Mouse (Mus musculus) liver, postnatal 0 days (tissue): ENCODE results near the gene Gramd1a. TPM values are rescaled to one million over a fixed set of nuclear protein-coding genes. Genes with fewer than 3 reads are reported as not detected.

Experiments
- ATAC-seq: fragments of 200-750 bp; cut with Nextera tagmentation; 2 replicates; pipeline ENCODE4 v1.8.0; 2017; ENCODE audit warnings: mild to moderate bottlenecking, moderate library complexity
- DNase-seq: peaks from one replicate; pipeline ENCODE4 v3.0.0-alpha.2; 2016
- H3K27ac ChIP-seq: fragments of 300-500 bp; sonication (generic); 2 replicates; pipeline ENCODE4 v1.5.1; 2014; ENCODE audit warnings: antibody characterized with exemption, moderate library complexity, mild to moderate bottlenecking, low read depth
- H3K27me3 ChIP-seq: fragments of 300-500 bp; sonication (generic); 2 replicates; pipeline ENCODE4 v1.6.1; 2014; ENCODE audit warnings: low read length, control low read depth, mixed read lengths; ENCODE audit not compliant: insufficient read depth
- H3K36me3 ChIP-seq: fragments of 300-500 bp; sonication (generic); replicated peaks from 2 replicates; pipeline ENCODE4 v1.6.1; 2014; ENCODE audit warnings: mild to moderate bottlenecking, control low read depth, low read length, moderate library complexity, mixed read lengths; ENCODE audit not compliant: insufficient read depth
- H3K4me1 ChIP-seq: fragments of 300-500 bp; sonication (generic); 2 replicates; pipeline ENCODE4 v1.6.1; 2014; ENCODE audit warnings: antibody characterized with exemption, mild to moderate bottlenecking, control low read depth; ENCODE audit not compliant: insufficient read depth
- H3K4me2 ChIP-seq: fragments of 300-500 bp; sonication (generic); 2 replicates; pipeline ENCODE4 v1.6.1; 2014; ENCODE audit warnings: low read depth, mild to moderate bottlenecking, low read length, moderate library complexity, mixed read lengths
- H3K4me3 ChIP-seq: fragments of 300-500 bp; sonication (generic); 2 replicates; pipeline ENCODE4 v1.5.1; 2014; ENCODE audit warnings: low read depth, low read length
- H3K9ac ChIP-seq: fragments of 300-500 bp; sonication (generic); replicated peaks from 2 replicates; pipeline ENCODE4 v1.6.1; 2014; ENCODE audit warnings: mild to moderate bottlenecking, moderate library complexity
- H3K9me3 ChIP-seq: fragments of 300-500 bp; sonication (generic); 2 replicates; pipeline ENCODE4 v1.6.1; 2016; ENCODE audit warnings: mild to moderate bottlenecking, control low read depth, low read length, mixed read lengths
- CTCF ChIP-seq: sonication (generic); IDR thresholded peaks from 2 replicates; pipeline ENCODE4 v1.5.1; 2016; ENCODE audit warnings: antibody characterized with exemption, low read depth
- EP300 ChIP-seq: IDR thresholded peaks from 2 replicates; pipeline ENCODE4 v1.6.1; 2016; ENCODE audit warnings: antibody characterized with exemption, low read depth, mild to moderate bottlenecking
- WGBS: fragments of 180-500 bp; shearing (Covaris S2); extraction: QIAGEN DNeasy Blood & Tissue Kit; methylation state at CpG from one replicate; pipeline ENCODE4 v1.1.7; 2014; ENCODE audit not compliant: insufficient replicate concordance; 5-methylcytosine and 5-hydroxymethylcytosine counted together
- polyA plus RNA-seq: library from polyadenylated mRNA; unstranded; fragments of >200 nt; fragmentation: Nextera tagmentation; extraction: Ambion mirVana; gene quantifications from 2 replicates; pipeline ENCODE4 v1.2.1, GENCODE M21; 2015

Gene Gramd1a
- polyA plus RNA-seq, 1 experiment from 2014 or later = 8.9 TPM

DNA sequence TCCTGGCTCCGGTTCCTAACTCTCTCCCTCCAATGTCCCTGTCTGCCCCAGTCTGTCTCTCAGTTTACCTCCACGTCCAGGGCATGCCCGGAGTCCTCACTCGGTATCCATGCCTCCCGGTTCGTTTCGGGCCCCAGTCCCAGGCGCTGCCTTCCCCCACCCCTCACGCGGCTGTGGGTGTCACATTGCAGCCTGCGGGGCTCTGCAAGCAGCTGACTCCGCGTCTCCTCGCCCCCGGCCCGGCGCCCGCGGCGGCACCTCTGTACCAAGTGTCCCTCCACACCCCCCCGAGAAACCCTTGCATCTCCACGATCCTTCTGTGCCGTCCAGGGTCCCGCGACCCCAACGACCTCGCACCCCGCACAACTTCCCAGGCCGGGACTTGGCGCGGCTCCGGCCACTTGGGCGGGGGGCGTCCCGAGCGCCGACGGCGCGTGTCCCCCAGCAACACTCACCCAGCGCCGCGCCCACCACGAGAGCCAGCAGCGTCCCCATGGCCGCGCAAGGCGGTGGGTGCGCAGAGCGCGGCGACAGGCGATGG is 29.4 kb downstream of the Gramd1a start:
- DNase-seq (no peak), ATAC-seq (0 out of 2 replicates have a peak, but pooled peaks have one; percentile 10)
- no peak overlapping the region for H3K27ac ChIP-seq
- H3K4me3 ChIP-seq = peak overlapping the region; percentile 47
- H3K9me3 ChIP-seq = no peaks in the 10 kb centered on the region
- WGBS = 3% methylated on average over 43 of the region's 53 CpGs
- peak overlapping the region; percentile 51 for H3K9ac ChIP-seq
- H3K36me3 ChIP-seq = peaks cover 18% of the 10 kb centered on the region
- peak overlapping the region; percentile 78 for H3K4me2 ChIP-seq
- TF ChIP-seq EP300 = no peak
- TF ChIP-seq CTCF = no peak
- peaks cover 30% of the 10 kb centered on the region for H3K27me3 ChIP-seq
- H3K4me1 ChIP-seq = peaks cover 11% of the 10 kb centered on the region; the same call in 1 of the 2 replicates

DNA sequence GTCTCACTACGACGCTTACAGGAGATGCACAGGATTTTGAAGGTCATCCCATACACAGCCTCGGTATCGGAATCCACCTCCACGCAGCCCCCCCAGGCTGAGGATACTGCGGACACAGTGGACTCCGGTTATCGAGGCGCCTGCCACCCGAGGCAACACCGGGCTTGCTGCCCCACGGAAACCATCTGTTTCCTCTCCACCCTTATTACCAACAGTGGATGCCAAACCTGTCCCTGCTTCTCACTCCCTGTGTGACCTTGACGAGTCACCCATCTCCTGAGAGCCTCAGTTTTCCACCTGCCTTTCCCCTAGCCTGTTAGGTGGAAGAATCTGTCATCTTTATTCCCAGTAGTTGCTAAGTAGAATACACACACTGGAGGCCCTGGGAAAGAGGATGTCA is 30.6 kb downstream of the Gramd1a start:
- Histone ChIP-seq H3K4me2 (no peak overlapping the region), H3K9me3 (no peaks in the 10 kb centered on the region), H3K4me1 (peaks cover 11% of the 10 kb centered on the region; the same call in 1 of the 2 replicates), H3K36me3 (peaks cover 9% of the 10 kb centered on the region), H3K27me3 (peaks cover 30% of the 10 kb centered on the region), H3K4me3 (no peak overlapping the region), H3K9ac (no peak overlapping the region), H3K27ac (no peak overlapping the region)
- TF ChIP-seq EP300 = no peak
- TF ChIP-seq CTCF = no peak
- ATAC-seq (no peak), DNase-seq (no peak)
- WGBS = 46% methylated on average over 13 of the region's 13 CpGs

DNA sequence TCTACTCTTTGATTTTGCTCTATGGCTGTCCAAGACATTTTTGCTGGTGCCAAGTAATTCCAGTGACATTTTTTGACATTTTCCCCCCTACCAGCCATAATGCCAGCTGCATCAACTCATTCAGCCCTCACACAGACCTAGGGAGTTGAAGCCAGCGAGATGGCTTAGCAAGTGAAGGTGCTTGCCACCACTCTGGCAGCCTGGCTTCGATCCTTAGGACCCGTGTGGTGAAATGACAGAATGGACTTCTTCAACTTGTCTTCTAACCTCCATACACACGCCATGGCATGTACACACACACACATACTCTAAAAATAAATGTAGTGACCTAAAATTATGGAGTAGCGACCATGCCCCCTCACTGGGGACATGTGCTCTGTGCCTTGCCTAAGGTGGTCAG is 31.3 kb downstream of the Gramd1a start:
- DNase-seq = no peak
- H3K9me3 ChIP-seq = no peaks in the 10 kb centered on the region
- no peak for ATAC-seq
- H3K4me2 ChIP-seq = no peak overlapping the region
- H3K27ac ChIP-seq = no peak overlapping the region
- 73% methylated on average over 5 of the region's 5 CpGs for WGBS
- no peak overlapping the region for H3K9ac ChIP-seq
- TF ChIP-seq CTCF (no peak), EP300 (no peak)
- no peak overlapping the region for H3K4me3 ChIP-seq
- H3K27me3 ChIP-seq = peaks cover 30% of the 10 kb centered on the region
- peaks cover 11% of the 10 kb centered on the region; the same call in 1 of the 2 replicates for H3K4me1 ChIP-seq
- peaks cover 2% of the 10 kb centered on the region for H3K36me3 ChIP-seq

DNA sequence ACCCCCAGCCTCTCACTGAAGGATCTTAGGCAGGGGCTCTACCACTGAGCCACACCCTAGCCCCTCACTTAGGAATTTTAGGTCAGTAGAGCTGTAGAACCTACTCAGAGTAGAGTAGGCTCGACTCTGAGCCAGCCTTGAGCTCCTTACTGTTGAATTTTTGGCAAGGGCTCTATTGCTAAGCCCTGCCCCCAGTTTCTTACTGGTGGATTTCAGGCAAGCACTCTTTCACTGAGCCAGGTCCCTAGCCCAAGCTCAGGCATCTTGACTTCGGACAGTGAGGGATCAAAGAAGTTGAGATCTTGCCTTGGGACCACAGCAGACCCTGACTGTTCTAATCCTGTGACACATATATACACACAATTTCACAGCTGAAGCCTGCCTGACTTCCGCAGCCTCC is 32.0 kb downstream of the Gramd1a start:
- Histone ChIP-seq H3K27ac (no peak overlapping the region), H3K4me3 (no peak overlapping the region), H3K36me3 (no peaks in the 10 kb centered on the region), H3K4me2 (no peak overlapping the region), H3K4me1 (peaks cover 11% of the 10 kb centered on the region; the same call in 1 of the 2 replicates), H3K27me3 (peaks cover 30% of the 10 kb centered on the region), H3K9me3 (no peaks in the 10 kb centered on the region), H3K9ac (no peak overlapping the region)
- no peak for ATAC-seq
- 74% methylated on average over 3 of the region's 3 CpGs for WGBS
- no peak for DNase-seq
- no peak for TF ChIP-seq CTCF
- TF ChIP-seq EP300 = no peak

DNA sequence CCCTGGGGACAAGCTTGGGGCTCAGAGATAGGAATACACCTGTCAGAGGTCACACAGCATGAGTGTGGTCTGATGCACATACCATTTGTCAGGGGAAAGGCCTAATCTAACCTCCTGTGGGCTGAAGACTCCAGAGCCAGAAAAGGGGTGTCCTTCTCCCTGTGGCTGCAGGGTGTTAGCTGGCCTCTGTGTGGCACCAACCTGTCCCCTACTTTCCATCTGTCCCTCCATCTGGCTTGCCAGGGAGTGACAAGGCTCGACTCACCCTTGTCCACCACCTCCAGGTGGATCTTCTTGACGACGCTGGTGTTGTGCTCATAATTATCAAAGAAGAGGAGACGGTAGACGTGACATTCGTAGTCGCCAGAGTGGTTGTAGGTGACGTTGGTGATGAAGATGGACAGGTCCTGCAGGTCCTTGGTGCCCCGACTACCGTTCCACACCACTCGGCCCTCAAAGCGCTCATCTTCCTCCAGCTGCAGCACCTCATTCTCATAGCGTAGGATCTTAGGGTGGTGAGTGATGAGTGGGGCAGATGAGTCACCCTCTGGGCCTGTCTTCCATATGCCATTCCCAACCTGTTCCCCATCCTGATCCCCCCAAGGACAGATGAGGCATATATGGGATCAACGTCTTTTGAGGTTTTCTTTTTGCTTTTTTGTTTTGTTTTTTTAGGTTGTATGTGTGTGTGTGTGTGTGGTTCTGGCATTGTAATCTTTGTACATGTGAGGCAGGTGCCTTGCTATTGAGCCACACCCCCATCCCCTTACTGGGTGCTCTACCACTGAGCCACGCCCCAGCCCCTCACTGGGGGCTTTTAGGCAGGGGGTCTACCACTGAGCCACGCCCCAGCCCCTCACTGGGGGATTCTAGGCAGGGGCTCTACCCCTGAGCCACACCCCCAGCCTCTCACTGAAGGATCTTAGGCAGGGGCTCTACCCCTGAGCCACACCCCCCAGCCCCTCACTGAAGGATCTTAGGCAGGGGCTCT is 32.8 kb downstream of the Gramd1a start:
- Histone ChIP-seq H3K27me3 (peaks cover 30% of the 10 kb centered on the region), H3K36me3 (no peaks in the 10 kb centered on the region), H3K4me2 (no peak overlapping the region), H3K4me3 (no peak overlapping the region), H3K27ac (no peak overlapping the region), H3K9ac (no peak overlapping the region), H3K4me1 (peaks cover 11% of the 10 kb centered on the region; the same call in 1 of the 2 replicates), H3K9me3 (no peaks in the 10 kb centered on the region)
- no peak for ATAC-seq
- WGBS = 80% methylated on average over 16 of the region's 16 CpGs
- TF ChIP-seq CTCF = no peak
- no peak for TF ChIP-seq EP300
- no peak for DNase-seq

DNA sequence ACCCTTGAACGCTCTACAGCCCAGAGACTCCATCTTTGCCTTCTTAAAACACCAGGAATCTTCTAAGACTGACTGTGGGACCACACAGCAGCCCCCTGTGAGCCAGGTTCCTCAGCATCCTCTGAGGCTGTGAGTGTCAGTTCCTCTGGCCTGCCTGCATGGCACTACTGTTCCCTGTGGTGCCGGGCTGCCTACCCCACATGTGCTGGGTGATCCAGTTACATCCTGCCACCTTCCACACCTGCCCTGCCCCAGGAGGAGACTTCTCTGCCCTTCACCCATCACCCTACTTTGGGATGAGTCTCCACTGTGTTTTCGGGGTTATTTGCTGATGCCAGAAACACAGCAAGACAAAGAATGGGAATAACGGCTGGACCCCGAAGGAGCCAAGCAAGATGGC is 36.1 kb downstream of the Gramd1a start:
- WGBS = 81% methylated on average over 5 of the region's 5 CpGs
- no peak overlapping the region for H3K4me3 ChIP-seq
- TF ChIP-seq EP300 (no peak), CTCF (no peak)
- no peaks in the 10 kb centered on the region for H3K36me3 ChIP-seq
- peaks cover 7% of the 10 kb centered on the region for H3K4me1 ChIP-seq
- no peaks in the 10 kb centered on the region for H3K27me3 ChIP-seq
- DNase-seq (no peak), ATAC-seq (no peak)
- H3K9ac ChIP-seq = no peak overlapping the region
- H3K4me2 ChIP-seq = no peak overlapping the region
- no peak overlapping the region for H3K27ac ChIP-seq
- H3K9me3 ChIP-seq = no peaks in the 10 kb centered on the region
